Mouse (Mus musculus) thymus, adult 2 months (tissue): ENCODE results near the gene Clstn2. TPM values are rescaled to one million over a fixed set of nuclear protein-coding genes. Genes with fewer than 3 reads are reported as not detected.

Experiments
- DNase-seq: peaks from one replicate; pipeline ENCODE4 v3.0.0; 2021
- H3K27ac ChIP-seq: fragments of 200-500 bp; 2 replicates; pipeline ENCODE4 v1.5.1; 2012; ENCODE audit warnings: low read length, control low read depth; ENCODE audit not compliant: control insufficient read depth, insufficient read depth
- H3K27me3 ChIP-seq: fragments of 200-500 bp; 2 replicates; pipeline ENCODE4 v1.6.1; 2012; ENCODE audit warnings: mild to moderate bottlenecking, low read length, moderate library complexity, mixed read lengths; ENCODE audit not compliant: control insufficient read depth, insufficient read depth
- H3K36me3 ChIP-seq: fragments of 200-500 bp; 2 replicates; pipeline ENCODE4 v1.6.1; 2012; ENCODE audit warnings: mild to moderate bottlenecking, low read length, moderate library complexity; ENCODE audit not compliant: control insufficient read depth, insufficient read depth
- H3K4me1 ChIP-seq: fragments of 200-500 bp; replicated peaks from 2 replicates; pipeline ENCODE4 v1.6.1; 2012; ENCODE audit warnings: low read length; ENCODE audit not compliant: control insufficient read depth, insufficient read depth
- H3K4me3 ChIP-seq: fragments of 200-500 bp; 2 replicates; pipeline ENCODE4 v1.5.1; 2012; ENCODE audit warnings: mild to moderate bottlenecking, low read length, control low read depth, moderate library complexity; ENCODE audit not compliant: control insufficient read depth, insufficient read depth
- CTCF ChIP-seq: fragments of 200-500 bp; IDR thresholded peaks from 2 replicates; pipeline ENCODE4 v1.5.1; 2012; ENCODE audit warnings: mild to moderate bottlenecking, control low read depth, low read length, moderate library complexity, borderline replicate concordance; ENCODE audit not compliant: control insufficient read depth, poor library complexity, insufficient read depth; ENCODE audit errors: extremely low read depth
- POLR2A ChIP-seq: fragments of 200-500 bp; IDR thresholded peaks from 2 replicates; pipeline ENCODE4 v1.6.1; 2012; ENCODE audit warnings: mild to moderate bottlenecking, low read length, control low read depth, moderate library complexity; ENCODE audit not compliant: control insufficient read depth, poor library complexity, insufficient read depth; ENCODE audit errors: extremely low read depth
- WGBS: fragments of 180-500 bp; shearing (Covaris S2); methylation state at CpG from one replicate; pipeline ENCODE4 v1.1.7; 2018; 5-methylcytosine and 5-hydroxymethylcytosine counted together
- polyA plus RNA-seq: library from polyadenylated mRNA; depleted of rRNA; stranded (reverse); fragments of >200 nt; gene quantifications from 2 replicates; pipeline ENCODE4 v1.2.3, GENCODE M21; 2012

Gene Clstn2
- polyA plus RNA-seq, 1 experiment, result 0.27 TPM

GRCm38 (mm10) chr9:97995723-97996122 is 37.3 kb downstream of the Clstn2 start:
- no peaks in the 10 kb centered on the region for H3K4me1 ChIP-seq
- 76% methylated on average over 4 of the region's 4 CpGs for WGBS
- no peak overlapping the region for H3K4me3 ChIP-seq
- no peaks in the 10 kb centered on the region for H3K36me3 ChIP-seq
- H3K27ac ChIP-seq, result no peak overlapping the region
- H3K27me3 ChIP-seq, result no peaks in the 10 kb centered on the region
- TF ChIP-seq CTCF (no peak), POLR2A (no peak)
- DNase-seq, result no peak

GRCm38 (mm10) chr9:97992131-97992530 is 40.9 kb downstream of the Clstn2 start:
- H3K4me1 ChIP-seq, result no peaks in the 10 kb centered on the region
- no peak overlapping the region for H3K27ac ChIP-seq
- WGBS, result 82% methylated on average over 4 of the region's 4 CpGs
- H3K27me3 ChIP-seq, result no peaks in the 10 kb centered on the region
- no peak for TF ChIP-seq POLR2A
- TF ChIP-seq CTCF, result no peak
- H3K4me3 ChIP-seq, result no peak overlapping the region
- H3K36me3 ChIP-seq, result no peaks in the 10 kb centered on the region
- no peak for DNase-seq

GRCm38 (mm10) chr9:97977339-97977738 is 55.6 kb downstream of the Clstn2 start:
- WGBS, result 88% methylated on average over 3 of the region's 3 CpGs
- DNase-seq, result no peak

GRCm38 (mm10) chr9:97974801-97975347 is 58.1 kb downstream of the Clstn2 start:
- Histone ChIP-seq H3K27me3 (no peaks in the 10 kb centered on the region), H3K36me3 (no peaks in the 10 kb centered on the region), H3K4me1 (no peaks in the 10 kb centered on the region), H3K27ac (no peak overlapping the region), H3K4me3 (no peak overlapping the region)
- no peak for DNase-seq
- TF ChIP-seq CTCF, result no peak
- TF ChIP-seq POLR2A, result no peak
- WGBS, result 87% methylated on average over 13 of the region's 13 CpGs

More at GRCm38 (mm10) chr9:97977339-97977738, 55.6 kb downstream of the Clstn2 start:
- H3K27me3 ChIP-seq, result no peaks in the 10 kb centered on the region
- H3K27ac ChIP-seq, result no peak overlapping the region
- no peaks in the 10 kb centered on the region for H3K4me1 ChIP-seq
- no peaks in the 10 kb centered on the region for H3K36me3 ChIP-seq
- no peak overlapping the region for H3K4me3 ChIP-seq
- TF ChIP-seq POLR2A (no peak), CTCF (no peak)

- H3K27me3 ChIP-seq, result no peaks in the 10 kb centered on the region
- no peak overlapping the region for H3K27ac ChIP-seq
- H3K4me3 ChIP-seq, result no peak overlapping the region
- 82% methylated on average over 4 of the region's 4 CpGs for WGBS
- DNase-seq, result no peak
- no peak for TF ChIP-seq POLR2A
- no peak for TF ChIP-seq CTCF
- H3K36me3 ChIP-seq, result no peaks in the 10 kb centered on the region
- no peaks in the 10 kb centered on the region for H3K4me1 ChIP-seq
Measured at GRCm38 (mm10) chr9:97966691-97967090, 66.3 kb downstream of the Clstn2 start.

GRCm38 (mm10) chr9:97957508-97957907 is 75.5 kb downstream of the Clstn2 start:
- TF ChIP-seq CTCF, result no peak
- TF ChIP-seq POLR2A, result no peak
- Histone ChIP-seq H3K27ac (no peak overlapping the region), H3K4me1 (no peaks in the 10 kb centered on the region), H3K27me3 (no peaks in the 10 kb centered on the region), H3K4me3 (no peak overlapping the region), H3K36me3 (no peaks in the 10 kb centered on the region)
- 94% methylated on average over 8 of the region's 8 CpGs for WGBS
- no peak for DNase-seq

- H3K27ac ChIP-seq, result no peak overlapping the region
- no peaks in the 10 kb centered on the region for H3K27me3 ChIP-seq
- H3K36me3 ChIP-seq, result no peaks in the 10 kb centered on the region
- DNase-seq, result no peak
- no peak overlapping the region for H3K4me3 ChIP-seq
- 86% methylated on average over 4 of the region's 4 CpGs for WGBS
- TF ChIP-seq CTCF (no peak), POLR2A (no peak)
- no peaks in the 10 kb centered on the region for H3K4me1 ChIP-seq
Measured at GRCm38 (mm10) chr9:97956407-97957106, 76.4 kb downstream of the Clstn2 start.
